Mouse (Mus musculus): ENCODE measurements at regions not wholly inside any gene's neighbourhood (a gene's known extent, or its start where the extent isn't known, plus 50 kb on each side); places are given as distances from the start of the nearest gene placed in this dataset.

DNA sequence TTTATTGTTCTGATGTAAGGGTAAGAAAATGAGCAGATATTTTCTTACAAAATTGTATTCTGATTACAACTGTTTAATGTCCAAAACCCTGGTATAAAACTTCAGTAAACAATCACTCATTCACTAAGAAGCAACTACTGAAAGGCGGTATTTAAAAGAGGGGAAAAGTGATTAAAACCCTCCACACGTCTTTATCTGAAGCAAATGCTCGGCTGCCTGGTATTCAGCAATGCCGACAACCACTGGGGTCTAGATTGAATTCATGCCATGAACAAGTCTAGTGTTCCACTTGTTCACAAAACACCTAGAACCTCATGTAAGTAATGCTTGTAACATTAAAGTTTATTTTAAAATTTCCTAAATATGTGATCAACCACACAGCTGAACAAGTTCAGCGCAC lies 139.2 kb upstream of the Klf14 start:
- TF ChIP-seq CTCF (IDR thresholded peaks at IDR 0.05; ENCODE audit: borderline replicate concordance, control insufficient read depth, extremely low read depth, insufficient read depth, low read length, poor library complexity): no peak
- no peak for TF ChIP-seq POLR2A (IDR thresholded peaks at IDR 0.05; ENCODE audit: control insufficient read depth, extremely low read depth, insufficient read depth, low read length, poor library complexity)

Measured in thymus, adult 2 months (tissue).